In the genomic region with DNA sequence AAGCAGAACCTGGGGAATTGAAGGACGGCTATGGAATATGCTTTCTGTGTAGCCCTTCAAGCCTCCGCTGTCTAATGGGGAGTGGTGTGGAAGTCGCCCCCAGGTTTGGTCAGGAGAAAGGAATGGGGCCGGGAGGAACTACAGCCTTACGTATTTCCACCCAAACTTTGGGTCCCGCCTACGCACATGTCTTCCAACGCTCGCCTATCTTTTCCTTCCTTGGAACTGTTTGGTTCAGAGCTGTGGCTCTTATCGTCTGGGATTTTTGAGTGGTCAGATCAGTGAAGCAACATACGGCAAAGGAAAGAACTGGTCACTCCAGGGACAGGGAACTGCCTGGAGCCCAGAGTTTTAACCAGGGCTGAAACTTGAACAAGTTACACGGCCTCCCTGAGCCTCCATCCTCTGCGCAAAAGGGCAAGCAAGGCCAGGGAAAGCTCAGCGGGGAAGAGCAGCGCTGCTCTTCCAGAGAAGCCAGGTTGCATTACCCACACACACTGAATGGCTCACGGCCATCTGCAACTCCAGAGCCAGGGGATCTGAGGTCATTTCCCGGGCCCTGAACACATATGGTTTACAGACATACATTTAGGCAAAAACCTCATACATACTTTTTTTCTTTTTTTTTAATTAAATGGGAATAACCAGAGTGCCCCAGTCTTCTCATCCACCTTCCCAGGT, we compare ENCODE assay signal across 15 mouse cellular contexts. TPM values are rescaled to one million over a fixed set of nuclear protein-coding genes. Genes with fewer than 3 reads are reported as not detected.
DNase-seq lines count a peak whose midpoint lies in the region; ATAC-seq and TF ChIP-seq lines count a peak whose summit lies in the region.
"Had no signal": no experiment of that assay in that cellular context is flagged by ENCODE, and none has a peak within 500 bp of the region (broad histone marks: within the 10 kb centered on the region; RNA-seq: fewer than 3 reads in every experiment).

No protein-coding gene starts in this region.

- no peak for TF ChIP-seq CTCF in lung, adult 2 months (IDR thresholded peaks at IDR 0.05; ENCODE audit: insufficient read depth, low read length)
- TF ChIP-seq CTCF in lung, postnatal 0 days (IDR thresholded peaks at IDR 0.05) = no peak

- H3K36me3 ChIP-seq in heart, embryonic 12.5 days = no peaks in the 10 kb centered on the region
- H3K36me3 ChIP-seq in lung, postnatal 0 days (ENCODE audit: insufficient read depth, low read length) = no peaks in the 10 kb centered on the region
- no peaks in the 10 kb centered on the region for H3K36me3 ChIP-seq in intestine, embryonic 15.5 days
- H3K36me3 ChIP-seq: embryonic facial prominence, embryonic 12.5 days had no signal

- H3K4me3 ChIP-seq in lung, adult 2 months (replicated peaks; ENCODE audit: extremely low read depth, low read depth, low read length) = no peak overlapping the region
- no peak overlapping the region for H3K4me3 ChIP-seq in heart, embryonic 12.5 days
- no peak overlapping the region for H3K4me3 ChIP-seq in lung, postnatal 0 days (ENCODE audit: low read depth, low read length)
- H3K4me3 ChIP-seq in intestine, embryonic 15.5 days (replicated peaks) = no peak overlapping the region
- H3K4me3 ChIP-seq: embryonic facial prominence, embryonic 12.5 days had no signal

- TF ChIP-seq POLR2A in lung, adult 2 months (IDR thresholded peaks at IDR 0.05; ENCODE audit: borderline replicate concordance, extremely low read depth, low read depth, low read length) = 0 out of 2 replicates have a peak, but pooled peaks have one; percentile 28

- peak overlapping the region; percentile 87 for H3K27ac ChIP-seq in heart, embryonic 12.5 days (ENCODE audit: poor library complexity, severe bottlenecking)
- H3K27ac ChIP-seq in lung, postnatal 0 days (ENCODE audit: low read length) = no peak overlapping the region
- H3K27ac ChIP-seq in intestine, embryonic 15.5 days = no peak overlapping the region
- H3K27ac ChIP-seq: embryonic facial prominence, embryonic 12.5 days had no signal

- no peak for TF ChIP-seq EP300 in lung, postnatal 0 days (IDR thresholded peaks at IDR 0.05)

- H3K9me3 ChIP-seq in heart, embryonic 12.5 days (replicated peaks) = no peaks in the 10 kb centered on the region
- H3K9me3 ChIP-seq in lung, postnatal 0 days (ENCODE audit: low read length) = no peaks in the 10 kb centered on the region
- H3K9me3 ChIP-seq in intestine, embryonic 15.5 days = no peaks in the 10 kb centered on the region
- H3K9me3 ChIP-seq: embryonic facial prominence, embryonic 12.5 days had no signal

- DNase-seq in lung, adult 2 months = no peak
- no peak for DNase-seq in lung, postnatal 14 days
- DNase-seq in NIH3T3 (ENCODE audit: low read depth) = peak; percentile 83
- peak; percentile 25 for DNase-seq in lung, postnatal 0 days (ENCODE audit: low spot score)
- DNase-seq in right cerebral cortex, postnatal 36 days (ENCODE audit: low spot score in 2 of 2) = no peak
- no peak for DNase-seq in kidney, adult 11 months
- DNase-seq: cerebellum, adult 8-10 months; gastrocnemius, postnatal 36 days; kidney, postnatal 10 days had no signal

- H3K4me2 ChIP-seq in heart, embryonic 12.5 days = peak overlapping the region; percentile 38
- H3K4me2 ChIP-seq in lung, postnatal 0 days (replicated peaks; ENCODE audit: low read depth, low read length) = no peak overlapping the region
- H3K4me2 ChIP-seq in intestine, embryonic 15.5 days (replicated peaks) = no peak overlapping the region
- H3K4me2 ChIP-seq: embryonic facial prominence, embryonic 12.5 days; liver, embryonic 11.5 days had no signal

- H3K9ac ChIP-seq in heart, embryonic 12.5 days = 0 out of 2 replicates have a peak overlapping the region, but pooled peaks have one; percentile 21
- H3K9ac ChIP-seq in lung, postnatal 0 days (replicated peaks; ENCODE audit: low read depth) = no peak overlapping the region
- no peak overlapping the region for H3K9ac ChIP-seq in intestine, embryonic 15.5 days
- H3K9ac ChIP-seq: embryonic facial prominence, embryonic 12.5 days had no signal

- H3K27me3 ChIP-seq in heart, embryonic 12.5 days (replicated peaks) = peaks cover 8% of the 10 kb centered on the region; the same call in 1 of the 2 replicates
- H3K27me3 ChIP-seq in lung, postnatal 0 days (replicated peaks; ENCODE audit: insufficient read depth, low read length) = no peaks in the 10 kb centered on the region
- H3K27me3 ChIP-seq in intestine, embryonic 15.5 days (replicated peaks) = no peaks in the 10 kb centered on the region; the same call in 1 of the 2 replicates

- ATAC-seq in heart, embryonic 12.5 days (ENCODE audit: insufficient number of reproducible peaks, low FRiP score) = peak; percentile 63
- ATAC-seq in lung, postnatal 0 days = peak; percentile 23; the same call in 1 of the 2 replicates
- ATAC-seq in intestine, embryonic 15.5 days = no peak
- ATAC-seq: forebrain, embryonic 14.5 days; inflammation-experienced regulatory T-cells, adult 6 months had no signal

- WGBS in lung, adult 2 months = 63% methylated on average over 17 of the region's 17 CpGs
- 34% methylated on average over 17 of the region's 17 CpGs for WGBS in heart, embryonic 12.5 days
- 63% methylated on average over 17 of the region's 17 CpGs for WGBS in lung, postnatal 0 days
- 73% methylated on average over 17 of the region's 17 CpGs for WGBS in intestine, embryonic 15.5 days

- H3K4me1 ChIP-seq in lung, adult 2 months (ENCODE audit: control insufficient read depth, insufficient read depth, low read length) = peaks cover 4% of the 10 kb centered on the region
- peaks cover 45% of the 10 kb centered on the region for H3K4me1 ChIP-seq in heart, embryonic 12.5 days (replicated peaks)
- peaks cover 2% of the 10 kb centered on the region; the same call in 1 of the 2 replicates for H3K4me1 ChIP-seq in lung, postnatal 0 days (ENCODE audit: insufficient read depth, low read depth, low read length)
- peaks cover 18% of the 10 kb centered on the region for H3K4me1 ChIP-seq in intestine, embryonic 15.5 days (replicated peaks)

RNA-seq across cellular contexts. Expression of a gene that starts 4.9 kb away (rescaled TPM):
- polyA plus RNA-seq in lung, adult 2 months (2012; rRNA removed) = 105 and 162 TPM in 2 replicates
- 22.5 and 22.9 TPM in 2 replicates for polyA plus RNA-seq in heart, embryonic 12.5 days (2016; fragmentation: Nextera tagmentation; extraction: Ambion mirVana)
- 32.7 and 37.9 TPM in 2 replicates for polyA plus RNA-seq in lung, postnatal 0 days (2015; fragmentation: Nextera tagmentation; extraction: Ambion mirVana)
- polyA plus RNA-seq in intestine, embryonic 15.5 days (2015; fragmentation: Nextera tagmentation; extraction: Ambion mirVana) = 12.0 and 13.4 TPM in 2 replicates
- polyA plus RNA-seq: inflammation-experienced regulatory T-cells, adult 6 months had no signal

RNA-seq across cellular contexts. Expression of a gene that starts 45.5 kb away (rescaled TPM):
- 4.5 and 5.1 TPM in 2 replicates for polyA plus RNA-seq in lung, adult 2 months (2012; rRNA removed)
- 0.24 and 0.30 TPM in 2 replicates for polyA plus RNA-seq in heart, embryonic 12.5 days (2016; fragmentation: Nextera tagmentation; extraction: Ambion mirVana)
- 0.76 and 1.1 TPM in 2 replicates for polyA plus RNA-seq in lung, postnatal 0 days (2015; fragmentation: Nextera tagmentation; extraction: Ambion mirVana)
- polyA plus RNA-seq in intestine, embryonic 15.5 days (2015; fragmentation: Nextera tagmentation; extraction: Ambion mirVana) = 1.1 and 1.7 TPM in 2 replicates

Comparison
In these comparisons a context has a peak if more than half of its experiments do, and no peak if none do; other contexts are left out.
1. DNase-seq: peak in NIH3T3 (single experiment) and lung, postnatal 0 days (single experiment); none in lung, adult 2 months (single experiment), lung, postnatal 14 days (single experiment), right cerebral cortex, postnatal 36 days (0 of 2) and kidney, adult 11 months (single experiment).